Mouse (Mus musculus): ENCODE measurements around the gene Phex. TPM values are rescaled to one million over a fixed set of nuclear protein-coding genes. Genes with fewer than 3 reads are reported as not detected.
A peak's percentile ranks its signal among the peaks of the same experiment; 100 is the strongest.

Gene Phex
- polyA plus RNA-seq (2012; rRNA removed): not detected in 2 replicates

DNA sequence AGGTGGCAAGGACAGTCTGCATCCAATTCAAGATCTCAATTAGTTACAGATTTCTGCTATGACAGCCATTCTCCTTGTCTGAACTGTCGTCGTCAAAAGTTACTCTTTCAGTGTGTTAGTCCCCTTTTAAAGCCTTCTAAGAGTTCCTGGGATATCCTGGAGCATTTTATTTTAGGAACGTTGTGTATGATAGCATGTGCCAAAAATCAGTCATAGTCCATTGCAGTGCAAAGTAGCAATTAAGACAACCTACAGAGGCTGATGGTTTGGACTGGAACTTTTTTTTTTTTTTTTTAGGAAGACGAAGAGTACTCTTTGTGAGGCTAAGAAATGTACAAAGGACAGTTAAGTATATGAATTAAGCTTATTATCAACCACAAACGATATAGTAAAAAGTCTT lies at the start of gene Phex:
TSS of gene Phex (minus strand) at position 101 of the 400 bp plus-strand sequence.
- H3K4me3 ChIP-seq (ENCODE audit: extremely low read depth, insufficient read depth, insufficient read length): no peak within 1 kb of the TSS
- TF ChIP-seq CTCF (IDR thresholded peaks at IDR 0.05; ENCODE audit: extremely low read depth, insufficient read depth, insufficient read length, insufficient replicate concordance) (no peak), POLR2A (IDR thresholded peaks at IDR 0.05; ENCODE audit: low read depth, low read length) (no peak)
- DNase-seq (ENCODE audit: low read depth in 1 of 2, low spot score in 2 of 2): no peak
- WGBS: 73% methylated on average over 5 of the region's 5 CpGs
- H3K27ac ChIP-seq (ENCODE audit: insufficient read depth, low read length): no peak within 1 kb of the TSS
- no peaks in the 10 kb centered on the region for H3K27me3 ChIP-seq (ENCODE audit: control insufficient read depth, insufficient read depth, low read length)
- no peaks in the 10 kb centered on the region for H3K4me1 ChIP-seq (ENCODE audit: control insufficient read depth, insufficient read depth, insufficient read length)
- no peaks in the 10 kb centered on the region for H3K36me3 ChIP-seq (ENCODE audit: control insufficient read depth, insufficient read depth, low read length)

DNA sequence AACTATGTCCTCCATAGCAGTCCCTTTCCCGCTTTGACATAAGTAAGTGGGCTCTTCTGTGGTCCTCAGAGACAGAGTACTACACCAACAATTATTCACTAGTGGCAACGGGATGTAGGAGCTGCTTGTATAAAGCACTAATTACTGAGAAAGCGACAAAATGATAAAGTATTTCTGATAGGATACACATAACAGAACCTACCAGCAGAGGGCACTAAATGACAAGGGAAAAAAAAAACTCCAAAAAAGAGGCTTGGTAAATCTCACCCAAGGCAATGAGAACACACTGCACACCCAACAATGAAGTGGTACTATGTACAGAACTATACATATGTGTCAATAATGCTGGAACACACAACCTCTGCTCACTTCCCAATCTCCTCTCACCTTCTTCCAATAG lies 47.6 kb upstream of the Phex start:
- Histone ChIP-seq H3K4me1 (ENCODE audit: control insufficient read depth, insufficient read depth, insufficient read length) (no peaks in the 10 kb centered on the region), H3K27me3 (ENCODE audit: control insufficient read depth, insufficient read depth, low read length) (no peaks in the 10 kb centered on the region), H3K36me3 (ENCODE audit: control insufficient read depth, insufficient read depth, low read length) (peaks cover 1% of the 10 kb centered on the region; the same call in 1 of the 2 replicates), H3K27ac (ENCODE audit: insufficient read depth, low read length) (no peak overlapping the region), H3K4me3 (ENCODE audit: extremely low read depth, insufficient read depth, insufficient read length) (no peak overlapping the region)
- no peak for DNase-seq (ENCODE audit: low read depth in 1 of 2, low spot score in 2 of 2)
- TF ChIP-seq CTCF (IDR thresholded peaks at IDR 0.05; ENCODE audit: extremely low read depth, insufficient read depth, insufficient read length, insufficient replicate concordance) (no peak), POLR2A (IDR thresholded peaks at IDR 0.05; ENCODE audit: low read depth, low read length) (no peak)
- 71% methylated on average over 3 of the region's 3 CpGs for WGBS

DNA sequence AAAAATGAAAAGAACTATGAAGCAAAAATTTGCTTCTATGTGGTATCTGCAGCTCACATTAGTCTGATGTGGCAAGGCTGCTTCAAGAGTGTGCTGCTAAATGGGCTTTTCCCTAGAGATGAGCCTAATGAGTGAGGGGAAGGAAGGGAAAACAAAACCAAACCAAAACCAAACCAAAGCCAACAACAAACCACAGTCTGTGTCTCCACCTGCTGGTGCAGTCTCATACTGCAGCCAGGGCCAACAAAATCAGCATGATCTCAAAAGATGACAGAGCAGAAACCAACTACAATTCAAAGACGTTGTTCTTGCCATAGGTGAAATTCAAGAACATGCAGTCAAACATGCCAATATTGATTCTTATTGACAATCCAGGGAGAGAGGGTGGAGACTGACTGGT lies 39.3 kb upstream of the Phex start:
- DNase-seq (ENCODE audit: low read depth in 1 of 2, low spot score in 2 of 2): peak; percentile 11 to 33
- no peaks in the 10 kb centered on the region for H3K27me3 ChIP-seq (ENCODE audit: control insufficient read depth, insufficient read depth, low read length)
- H3K36me3 ChIP-seq (ENCODE audit: control insufficient read depth, insufficient read depth, low read length): no peaks in the 10 kb centered on the region
- 34% methylated on average over 1 of the region's 1 CpGs for WGBS
- H3K27ac ChIP-seq (ENCODE audit: insufficient read depth, low read length): no peak overlapping the region
- H3K4me1 ChIP-seq (ENCODE audit: control insufficient read depth, insufficient read depth, insufficient read length): peaks cover 2% of the 10 kb centered on the region; the same call in 1 of the 2 replicates
- H3K4me3 ChIP-seq (ENCODE audit: extremely low read depth, insufficient read depth, insufficient read length): no peak overlapping the region
- TF ChIP-seq CTCF (IDR thresholded peaks at IDR 0.05; ENCODE audit: extremely low read depth, insufficient read depth, insufficient read length, insufficient replicate concordance): peak; percentile 42; the same call in 1 of the 2 replicates
- TF ChIP-seq POLR2A (IDR thresholded peaks at IDR 0.05; ENCODE audit: low read depth, low read length): no peak

DNA sequence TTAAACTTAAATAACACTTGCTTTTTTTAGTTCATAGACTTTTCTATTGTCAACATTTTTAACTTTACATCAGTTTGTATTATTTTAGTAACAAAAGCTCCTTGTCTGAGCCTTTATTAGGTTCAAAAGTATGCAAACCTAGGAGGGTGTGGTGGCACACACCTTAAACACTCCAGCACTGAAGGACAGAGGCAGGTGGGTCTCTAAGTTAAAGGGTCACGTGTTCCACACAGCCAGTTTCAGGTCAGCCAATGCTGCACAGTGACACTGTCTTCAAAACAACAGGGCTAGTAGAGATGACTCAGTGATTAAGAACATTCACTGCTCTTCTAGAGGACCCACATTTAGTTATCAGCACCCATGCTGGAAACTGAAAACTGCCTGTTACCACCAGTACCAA lies 33.9 kb upstream of the Phex start:
- TF ChIP-seq POLR2A (IDR thresholded peaks at IDR 0.05; ENCODE audit: low read depth, low read length): no peak
- TF ChIP-seq CTCF (IDR thresholded peaks at IDR 0.05; ENCODE audit: extremely low read depth, insufficient read depth, insufficient read length, insufficient replicate concordance): no peak
- H3K27me3 ChIP-seq (ENCODE audit: control insufficient read depth, insufficient read depth, low read length): no peaks in the 10 kb centered on the region
- 46% methylated on average over 1 of the region's 1 CpGs for WGBS
- no peak overlapping the region for H3K4me3 ChIP-seq (ENCODE audit: extremely low read depth, insufficient read depth, insufficient read length)
- H3K27ac ChIP-seq (ENCODE audit: insufficient read depth, low read length): no peak overlapping the region
- no peak for DNase-seq (ENCODE audit: low read depth in 1 of 2, low spot score in 2 of 2)
- H3K36me3 ChIP-seq (ENCODE audit: control insufficient read depth, insufficient read depth, low read length): 0 out of 2 replicates have a peak, but pooled peaks cover 3% of the 10 kb centered on the region
- peaks cover 2% of the 10 kb centered on the region; the same call in 1 of the 2 replicates for H3K4me1 ChIP-seq (ENCODE audit: control insufficient read depth, insufficient read depth, insufficient read length)

DNA sequence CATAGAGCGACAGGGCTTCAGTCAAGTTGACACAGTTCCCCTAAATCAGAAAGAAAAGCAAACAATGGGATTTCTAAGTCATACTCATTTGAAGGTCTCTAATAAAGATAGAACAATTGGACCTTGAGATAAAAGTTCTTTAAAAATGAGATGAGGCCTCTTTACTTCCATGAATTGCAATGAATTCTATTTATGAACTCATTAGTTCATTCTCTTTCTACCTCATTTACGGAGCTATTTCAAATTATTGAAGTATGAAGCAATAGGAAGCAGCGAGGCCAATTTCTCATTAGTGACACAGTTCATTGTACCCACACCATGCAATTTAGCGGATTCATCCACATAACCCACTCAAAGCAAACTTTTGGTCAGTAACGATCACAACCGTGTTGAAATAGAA lies 32.3 kb upstream of the Phex start:
- 88% methylated on average over 6 of the region's 6 CpGs for WGBS
- H3K4me3 ChIP-seq (ENCODE audit: extremely low read depth, insufficient read depth, insufficient read length): no peak overlapping the region
- H3K4me1 ChIP-seq (ENCODE audit: control insufficient read depth, insufficient read depth, insufficient read length): peaks cover 2% of the 10 kb centered on the region; the same call in 1 of the 2 replicates
- H3K36me3 ChIP-seq (ENCODE audit: control insufficient read depth, insufficient read depth, low read length): 0 out of 2 replicates have a peak, but pooled peaks cover 3% of the 10 kb centered on the region
- DNase-seq (ENCODE audit: low read depth in 1 of 2, low spot score in 2 of 2): no peak
- H3K27me3 ChIP-seq (ENCODE audit: control insufficient read depth, insufficient read depth, low read length): no peaks in the 10 kb centered on the region
- no peak overlapping the region for H3K27ac ChIP-seq (ENCODE audit: insufficient read depth, low read length)
- TF ChIP-seq POLR2A (IDR thresholded peaks at IDR 0.05; ENCODE audit: low read depth, low read length) (no peak), CTCF (IDR thresholded peaks at IDR 0.05; ENCODE audit: extremely low read depth, insufficient read depth, insufficient read length, insufficient replicate concordance) (no peak)

DNA sequence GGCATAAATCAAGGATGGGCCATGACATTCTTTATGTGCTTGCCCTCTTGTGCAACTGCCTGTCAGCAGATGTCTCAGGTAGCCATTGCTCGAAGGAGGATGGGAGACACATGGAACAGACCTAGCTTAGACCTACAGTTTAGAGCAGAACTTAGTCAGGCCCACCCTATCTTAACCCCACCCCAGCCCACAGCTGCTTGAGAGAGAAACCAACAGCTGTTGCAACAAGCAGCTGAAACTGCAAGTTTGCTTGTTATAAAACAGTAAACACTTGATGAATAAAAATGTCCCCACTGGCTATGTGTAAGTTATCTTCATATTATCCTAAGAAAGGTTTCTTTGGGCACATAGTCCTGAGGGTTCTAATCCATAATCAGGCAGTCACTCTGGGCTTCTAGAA lies 19.7 kb upstream of the Phex start:
- Histone ChIP-seq H3K27ac (ENCODE audit: insufficient read depth, low read length) (no peak overlapping the region), H3K4me1 (ENCODE audit: control insufficient read depth, insufficient read depth, insufficient read length) (no peaks in the 10 kb centered on the region), H3K27me3 (ENCODE audit: control insufficient read depth, insufficient read depth, low read length) (no peaks in the 10 kb centered on the region), H3K36me3 (ENCODE audit: control insufficient read depth, insufficient read depth, low read length) (no peaks in the 10 kb centered on the region), H3K4me3 (ENCODE audit: extremely low read depth, insufficient read depth, insufficient read length) (no peak overlapping the region)
- 58% methylated on average over 1 of the region's 1 CpGs for WGBS
- TF ChIP-seq POLR2A (IDR thresholded peaks at IDR 0.05; ENCODE audit: low read depth, low read length) (no peak), CTCF (IDR thresholded peaks at IDR 0.05; ENCODE audit: extremely low read depth, insufficient read depth, insufficient read length, insufficient replicate concordance) (no peak)
- DNase-seq (ENCODE audit: low read depth in 1 of 2, low spot score in 2 of 2): no peak

DNA sequence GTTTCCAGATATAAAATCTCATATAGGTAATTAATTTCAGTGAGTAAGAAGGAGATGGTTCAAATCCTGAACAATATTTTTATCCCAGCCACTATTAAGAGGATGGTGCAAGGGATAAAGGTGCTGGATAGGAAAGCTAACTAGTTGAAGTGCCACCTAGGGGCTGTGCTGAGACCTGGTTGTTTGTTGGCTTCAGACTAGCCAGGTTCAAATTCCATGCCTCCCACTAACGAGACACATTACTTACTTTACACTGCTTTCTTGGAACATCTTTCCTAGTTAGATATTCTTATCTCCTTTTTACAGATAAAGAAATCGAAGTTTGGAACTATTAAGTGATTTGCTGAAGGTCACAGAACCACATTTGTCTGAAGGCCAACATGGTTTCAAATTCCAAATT lies 4.3 kb upstream of the Phex start:
- no peaks in the 10 kb centered on the region for H3K27me3 ChIP-seq (ENCODE audit: control insufficient read depth, insufficient read depth, low read length)
- no peaks in the 10 kb centered on the region for H3K36me3 ChIP-seq (ENCODE audit: control insufficient read depth, insufficient read depth, low read length)
- H3K4me3 ChIP-seq (ENCODE audit: extremely low read depth, insufficient read depth, insufficient read length): no peak overlapping the region
- 69% methylated on average over 2 of the region's 2 CpGs for WGBS
- TF ChIP-seq CTCF (IDR thresholded peaks at IDR 0.05; ENCODE audit: extremely low read depth, insufficient read depth, insufficient read length, insufficient replicate concordance): no peak
- no peak for TF ChIP-seq POLR2A (IDR thresholded peaks at IDR 0.05; ENCODE audit: low read depth, low read length)
- H3K27ac ChIP-seq (ENCODE audit: insufficient read depth, low read length): no peak overlapping the region
- no peaks in the 10 kb centered on the region for H3K4me1 ChIP-seq (ENCODE audit: control insufficient read depth, insufficient read depth, insufficient read length)
- no peak for DNase-seq (ENCODE audit: low read depth in 1 of 2, low spot score in 2 of 2)

All from spleen, adult 2 months (tissue).